Mouse (Mus musculus): Measurements from ENCODE around the gene Gm17078. TPM values are rescaled to one million over a fixed set of nuclear protein-coding genes. Genes with fewer than 3 reads are reported as not detected.
"Not testable (repeated sequence)": the region's sequence is repeated elsewhere in the genome, so short reads cannot be mapped to it uniquely, and the experiment has no call there.

Gm17078 gene
- total RNA-seq (2022), result not detected

- no peak for DNase-seq (ENCODE audit: low spot score in 2 of 2)
Measured at GRCm38 (mm10) chr14:51611210-51611609, at the start of gene Gm17078. Gene Gm17078 (minus strand): TSS chr14:51611310.

- DNase-seq (ENCODE audit: low spot score in 2 of 2), result not testable (repeated sequence)
Measured at GRCm38 (mm10) chr14:51635566-51635965, 24.5 kb upstream of the Gm17078 start, which contains the start of gene Gm4181. Gene Gm4181 (minus strand): TSS chr14:51635666.

- peak; percentile 22 to 36 for DNase-seq (ENCODE audit: low spot score in 2 of 2)
Measured at GRCm38 (mm10) chr14:51632426-51632825, 21.3 kb upstream of the Gm17078 start.

- DNase-seq (ENCODE audit: low spot score in 2 of 2), result not testable (repeated sequence)
Measured at GRCm38 (mm10) chr14:51592039-51592438, 19.1 kb downstream of the Gm17078 start, which contains the start of gene Gm17174. Gene Gm17174 (minus strand): TSS chr14:51592139.

- not testable (repeated sequence) for DNase-seq (ENCODE audit: low spot score in 2 of 2)
Measured at GRCm38 (mm10) chr14:51573963-51574362, 37.1 kb downstream of the Gm17078 start, which contains the start of gene Gm17175. Gene Gm17175 (minus strand): TSS chr14:51574063.

Other genes starting within 250 kb of the Gm17078 start
- gene Gm7247, start 249.6 kb downstream of the Gm17078 start, total RNA-seq (2022), result not detected
- gene Vmn2r88, start 200.5 kb downstream of the Gm17078 start, total RNA-seq (2022), result not detected
- not detected for gene Vmn2r89, start 159.5 kb downstream of the Gm17078 start, total RNA-seq (2022)
- not detected for gene Gm5622, start 58.5 kb downstream of the Gm17078 start, total RNA-seq (2022)
- not detected for gene Gm17175, start 37.2 kb downstream of the Gm17078 start, total RNA-seq (2022)
- not detected for gene Gm17174, start 19.2 kb downstream of the Gm17078 start, total RNA-seq (2022)
- not detected for gene Gm4181, start 24.4 kb upstream of the Gm17078 start, total RNA-seq (2022)
- gene Gm17079, start 84.2 kb upstream of the Gm17078 start, total RNA-seq (2022), result not detected
- not detected for gene Gm5800, start 105.9 kb upstream of the Gm17078 start, total RNA-seq (2022)
- gene Ang4, start 162.3 kb upstream of the Gm17078 start, total RNA-seq (2022), result not detected
- gene AY358078, start 188.7 kb upstream of the Gm17078 start, total RNA-seq (2022), result not detected
- not detected for gene Ear6, start 242.4 kb upstream of the Gm17078 start, total RNA-seq (2022)